Mouse (Mus musculus) embryonic facial prominence, embryonic 14.5 days (tissue): ENCODE measurements around the gene Dusp18. TPM values are rescaled to one million over a fixed set of nuclear protein-coding genes. Genes with fewer than 3 reads are reported as not detected.

Experiments
- ATAC-seq: fragments of 200-750 bp; cut with Nextera tagmentation; 2 replicates; pipeline ENCODE4 v1.8.0; 2017; ENCODE audit warnings: low read depth, moderate number of reproducible peaks, moderate TSS enrichment
- DNase-seq: peaks from one replicate; pipeline ENCODE4 v3.0.0-alpha.2; 2015; ENCODE audit warnings: low spot score
- H3K27ac ChIP-seq: fragments of 300-500 bp; sonication (generic); replicated peaks from 2 replicates; pipeline ENCODE4 v1.5.1; 2014; ENCODE audit warnings: low read depth, mild to moderate bottlenecking, low read length, moderate library complexity
- H3K27me3 ChIP-seq: fragments of 300-500 bp; sonication (generic); replicated peaks from 2 replicates; pipeline ENCODE4 v1.6.1; 2014; ENCODE audit warnings: low read length; ENCODE audit not compliant: control insufficient read depth, insufficient read depth
- H3K36me3 ChIP-seq: fragments of 300-500 bp; sonication (generic); 2 replicates; pipeline ENCODE4 v1.6.1; 2014; ENCODE audit warnings: low read length, mixed read lengths; ENCODE audit not compliant: control insufficient read depth, insufficient read depth
- H3K4me1 ChIP-seq: fragments of 300-500 bp; sonication (generic); 2 replicates; pipeline ENCODE4 v1.6.1; 2014; ENCODE audit warnings: antibody characterized with exemption, low read length; ENCODE audit not compliant: control insufficient read depth, insufficient read depth
- H3K4me2 ChIP-seq: fragments of 300-500 bp; sonication (generic); 2 replicates; pipeline ENCODE4 v1.6.1; 2014; ENCODE audit warnings: low read depth, mild to moderate bottlenecking, low read length, moderate library complexity, mixed read lengths
- H3K4me3 ChIP-seq: fragments of 300-500 bp; sonication (generic); 2 replicates; pipeline ENCODE4 v1.5.1; 2014; ENCODE audit warnings: low read depth, mild to moderate bottlenecking, low read length
- H3K9ac ChIP-seq: fragments of 300-500 bp; sonication (generic); 2 replicates; pipeline ENCODE4 v1.6.1; 2014; ENCODE audit warnings: low read depth, mild to moderate bottlenecking, low read length, moderate library complexity, mixed read lengths
- H3K9me3 ChIP-seq: fragments of 300-500 bp; sonication (generic); 2 replicates; pipeline ENCODE4 v1.6.1; 2016; ENCODE audit warnings: low read length; ENCODE audit not compliant: control insufficient read depth
- WGBS: fragments of 180-500 bp; shearing (Covaris S2); extraction: QIAGEN DNeasy Blood & Tissue Kit; methylation state at CpG from one replicate; pipeline ENCODE4 v1.1.7; 2014; 5-methylcytosine and 5-hydroxymethylcytosine counted together
- polyA plus RNA-seq: library from polyadenylated mRNA; unstranded; fragments of >200 nt; fragmentation: Nextera tagmentation; extraction: Ambion mirVana; gene quantifications from 2 replicates; pipeline ENCODE4 v1.2.1, GENCODE M21; 2014

Dusp18 gene
- polyA plus RNA-seq, 1 experiment from 2014 or later, result 10.5 TPM

DNA sequence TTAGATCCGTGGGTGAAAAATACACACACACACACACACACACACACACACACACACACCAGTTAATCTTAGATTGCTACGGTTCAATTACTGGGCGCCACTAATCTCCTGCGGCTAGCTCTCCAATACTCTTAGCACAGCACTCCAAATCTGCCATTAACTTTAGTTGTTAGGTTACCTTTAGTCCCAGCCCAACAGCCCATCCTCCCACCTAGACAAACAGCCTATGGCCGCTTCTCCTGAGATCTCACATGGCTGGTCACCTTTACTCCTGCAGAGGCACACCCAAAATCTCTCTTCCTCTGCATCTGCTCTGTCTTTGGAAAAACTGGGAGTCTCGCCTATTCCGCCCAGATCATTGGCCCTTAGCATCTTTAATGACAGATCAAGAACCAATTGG, 46.3 kb downstream of the Dusp18 start:
- H3K4me3 ChIP-seq, result no peak overlapping the region
- H3K4me2 ChIP-seq, result no peak overlapping the region
- 82% methylated on average over 7 of the region's 7 CpGs for WGBS
- H3K27me3 ChIP-seq, result no peaks in the 10 kb centered on the region
- DNase-seq (no peak), ATAC-seq (no peak)
- no peaks in the 10 kb centered on the region for H3K4me1 ChIP-seq
- no peak overlapping the region for H3K27ac ChIP-seq
- H3K36me3 ChIP-seq, result no peaks in the 10 kb centered on the region
- no peak overlapping the region for H3K9ac ChIP-seq
- H3K9me3 ChIP-seq, result no peaks in the 10 kb centered on the region

DNA sequence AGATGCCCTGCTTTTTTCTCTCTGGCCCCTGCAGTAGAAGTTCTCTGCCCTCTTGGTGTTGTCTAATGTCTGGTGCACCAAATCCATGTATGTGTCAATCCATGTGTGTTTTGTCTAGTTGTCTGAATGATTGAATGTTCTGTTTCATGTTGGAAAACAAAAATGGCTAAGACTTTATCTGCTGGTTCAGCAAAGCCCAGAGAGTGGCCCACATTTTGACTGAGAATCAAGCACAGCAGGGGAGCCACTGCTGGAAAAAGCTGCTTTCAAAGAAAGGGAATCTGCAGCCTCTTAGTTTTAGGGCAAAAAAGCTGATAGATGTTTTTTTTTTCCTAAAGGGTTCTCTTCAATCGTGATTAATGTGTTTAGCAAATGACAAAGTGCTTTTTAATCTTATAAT, 51.3 kb downstream of the Dusp18 start:
- H3K4me2 ChIP-seq, result no peak overlapping the region
- no peak overlapping the region for H3K9ac ChIP-seq
- H3K4me3 ChIP-seq, result no peak overlapping the region
- WGBS, result 7% methylated on average over 1 of the region's 1 CpGs
- no peak for DNase-seq
- no peaks in the 10 kb centered on the region for H3K9me3 ChIP-seq
- H3K27ac ChIP-seq, result no peak overlapping the region
- H3K4me1 ChIP-seq, result no peaks in the 10 kb centered on the region
- ATAC-seq, result no peak
- H3K27me3 ChIP-seq, result no peaks in the 10 kb centered on the region
- H3K36me3 ChIP-seq, result no peaks in the 10 kb centered on the region

Other genes with a start within 250 kb of the Dusp18 start
- gene Morc2a, start 246.0 kb upstream of the Dusp18 start, polyA plus RNA-seq, result 20.9 and 24.5 TPM in 2 replicates
- 0.93 and 1.3 TPM in 2 replicates for gene Osbp2, start 31.3 kb upstream of the Dusp18 start, polyA plus RNA-seq
- gene 4921536K21Rik, start 142 bp upstream of the Dusp18 start, polyA plus RNA-seq, result 0.17 and 0.21 TPM in 2 replicates
- 5.8 and 6.4 TPM in 2 replicates for gene Slc35e4, start 19.4 kb downstream of the Dusp18 start, polyA plus RNA-seq
- 49.0 and 50.4 TPM in 2 replicates for gene Tcn2, start 36.9 kb downstream of the Dusp18 start, polyA plus RNA-seq
- 59.7 and 62.9 TPM in 2 replicates for gene Pes1, start 68.7 kb downstream of the Dusp18 start, polyA plus RNA-seq
- gene 4930556J24Rik, start 81.5 kb downstream of the Dusp18 start, polyA plus RNA-seq, result not detected in 2 replicates
- gene Gal3st1, start 88.4 kb downstream of the Dusp18 start, polyA plus RNA-seq, result 3.2 and 3.3 TPM in 2 replicates
- gene Sec14l4, start 136.2 kb downstream of the Dusp18 start, polyA plus RNA-seq, result 0.29 and 0.88 TPM in 2 replicates
- 1.7 and 6.8 TPM in 2 replicates for gene Sec14l3, start 169.6 kb downstream of the Dusp18 start, polyA plus RNA-seq
- 7.5 and 8.1 TPM in 2 replicates for gene Mtfp1, start 200.2 kb downstream of the Dusp18 start, polyA plus RNA-seq
- gene Sec14l2, start 228.2 kb downstream of the Dusp18 start, polyA plus RNA-seq, result 2.2 and 3.2 TPM in 2 replicates
- 34.8 and 36.5 TPM in 2 replicates for gene Rnf215, start 240.0 kb downstream of the Dusp18 start, polyA plus RNA-seq